Mouse (Mus musculus): ENCODE data around the gene Tmem191c. TPM values are rescaled to one million over a fixed set of nuclear protein-coding genes. Genes with fewer than 3 reads are reported as not detected.

The Tmem191c gene
- polyA plus RNA-seq (2012; rRNA removed): 3.2 TPM in 2 replicates

GRCm38 (mm10) chr16:17275721-17276120, at the start of gene Tmem191c:
Gene Tmem191c (plus strand): TSS chr16:17276077.

GRCm38 (mm10) chr16:17232794-17233701, 42.8 kb upstream of the Tmem191c start, which contains the start of gene Hic2:
Gene Hic2 (plus strand): TSS chr16:17233572.

GRCm38 (mm10) chr16:17331116-17331515, 55.2 kb downstream of the Tmem191c start, which contains the start of gene Serpind1:
Gene Serpind1 (plus strand): TSS chr16:17331371.

Other genes starting within 250 kb of the Tmem191c start
- 0.44 and 0.48 TPM in 2 replicates for gene Ypel1, start 206.4 kb upstream of the Tmem191c start, polyA plus RNA-seq (2012; rRNA removed)
- gene Ppil2, start 164.8 kb upstream of the Tmem191c start, polyA plus RNA-seq (2012; rRNA removed): 32.1 and 32.4 TPM in 2 replicates
- 9.0 TPM in 2 replicates for gene 2610318N02Rik, start 150.9 kb upstream of the Tmem191c start, polyA plus RNA-seq (2012; rRNA removed)
- 23.5 and 25.2 TPM in 2 replicates for gene Sdf2l1, start 143.7 kb upstream of the Tmem191c start, polyA plus RNA-seq (2012; rRNA removed)
- gene Ydjc, start 131.5 kb upstream of the Tmem191c start, polyA plus RNA-seq (2012; rRNA removed): 4.9 TPM in 2 replicates
- gene Ccdc116, start 128.8 kb upstream of the Tmem191c start, polyA plus RNA-seq (2012; rRNA removed): 0.60 and 0.75 TPM in 2 replicates
- 43.2 and 49.9 TPM in 2 replicates for gene Ube2l3, start 73.4 kb upstream of the Tmem191c start, polyA plus RNA-seq (2012; rRNA removed)
- gene Rimbp3, start 67.5 kb upstream of the Tmem191c start, polyA plus RNA-seq (2012; rRNA removed): 0.02 TPM in 2 replicates
- 1.5 and 1.9 TPM in 2 replicates for gene Hic2, start 42.5 kb upstream of the Tmem191c start, polyA plus RNA-seq (2012; rRNA removed)
- gene Serpind1, start 55.3 kb downstream of the Tmem191c start, polyA plus RNA-seq (2012; rRNA removed): 233 and 244 TPM in 2 replicates
- gene Snap29, start 129.9 kb downstream of the Tmem191c start, polyA plus RNA-seq (2012; rRNA removed): 3.8 and 4.5 TPM in 2 replicates
- gene Pi4ka, start 130.2 kb downstream of the Tmem191c start, polyA plus RNA-seq (2012; rRNA removed): 13.2 and 15.5 TPM in 2 replicates
- gene Crkl, start 175.9 kb downstream of the Tmem191c start, polyA plus RNA-seq (2012; rRNA removed): 7.5 and 7.8 TPM in 2 replicates
- 14.7 and 16.2 TPM in 2 replicates for gene Aifm3, start 213.5 kb downstream of the Tmem191c start, polyA plus RNA-seq (2012; rRNA removed)
- gene Lztr1, start 232.6 kb downstream of the Tmem191c start, polyA plus RNA-seq (2012; rRNA removed): 68.0 and 81.9 TPM in 2 replicates